Mouse (Mus musculus): ENCODE results near the gene Mei1. TPM values are rescaled to one million over a fixed set of nuclear protein-coding genes. Genes with fewer than 3 reads are reported as not detected.

Gene Mei1
- polyA plus RNA-seq, 1 experiment = 0.09 TPM

GRCm38 (mm10) chr15:82146770-82147610, 77.2 kb downstream of the Mei1 start, which contains the start of gene Srebf2:
Gene Srebf2, plus strand, starts transcription at chr15:82147181.
- under 1% methylated on average over 79 of the region's 79 CpGs for WGBS
- DNase-seq (ENCODE audit: low read depth, low spot score) = peak; percentile 97

DNA sequence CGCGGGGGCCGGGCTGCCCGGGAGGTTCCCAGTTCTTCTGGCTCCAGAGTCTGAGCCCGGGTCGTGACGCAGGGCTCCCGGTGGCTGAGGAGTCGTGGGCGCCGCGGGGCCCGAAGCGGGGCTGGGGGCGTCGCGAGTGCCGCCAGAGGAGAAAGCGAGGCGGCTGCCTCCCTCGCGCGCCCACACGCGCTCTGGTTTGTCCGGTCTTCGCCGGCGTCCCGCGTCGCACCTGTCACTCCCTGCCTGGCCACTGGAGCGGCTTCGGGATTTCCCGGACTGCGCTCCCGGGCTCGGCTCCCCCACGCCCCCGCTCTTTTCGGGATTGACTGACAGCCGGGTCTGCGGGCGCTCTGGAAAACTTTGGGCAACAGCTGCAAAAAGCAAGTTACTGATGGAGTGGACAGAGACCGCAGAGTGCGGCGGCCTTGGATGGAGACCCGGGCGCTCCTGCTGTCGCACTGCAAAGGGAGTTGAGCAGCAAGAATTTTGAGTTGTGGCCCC, 77.9 kb downstream of the Mei1 start:
- DNase-seq (ENCODE audit: low read depth, low spot score) = no peak
- 1% methylated on average over 50 of the region's 50 CpGs for WGBS

- WGBS = 9% methylated on average over 9 of the region's 9 CpGs
- DNase-seq (ENCODE audit: low read depth, low spot score) = no peak
These were observed 78.7 kb downstream of the Mei1 start for GRCm38 (mm10) chr15:82148510-82148911.

GRCm38 (mm10) chr15:82150042-82150441, 80.2 kb downstream of the Mei1 start:
- DNase-seq (ENCODE audit: low read depth, low spot score) = no peak

DNA sequence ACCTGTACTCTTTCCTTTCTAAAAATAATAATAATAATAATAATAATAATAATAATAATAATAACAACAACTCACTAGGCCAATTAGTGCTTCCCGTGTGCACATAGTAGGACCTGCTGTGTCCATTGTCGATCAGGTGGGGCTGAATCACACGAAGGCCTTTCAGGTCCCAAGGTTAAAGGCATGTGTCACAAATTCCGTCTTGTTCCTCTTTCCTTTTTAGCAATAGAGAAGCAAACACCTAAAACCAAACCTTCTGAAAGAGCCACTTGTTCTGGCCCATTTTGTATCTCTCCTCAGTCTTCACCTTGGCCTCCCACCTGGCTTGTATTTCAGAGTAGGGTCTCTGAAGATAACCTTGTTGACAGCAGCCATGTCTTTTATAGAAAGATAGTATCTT, 81.4 kb downstream of the Mei1 start:
- WGBS = 78% methylated on average over 4 of the region's 4 CpGs
- DNase-seq (ENCODE audit: low read depth, low spot score) = no peak

GRCm38 (mm10) chr15:82152022-82152421, 82.2 kb downstream of the Mei1 start:
- WGBS = 55% methylated on average over 12 of the region's 12 CpGs

DNA sequence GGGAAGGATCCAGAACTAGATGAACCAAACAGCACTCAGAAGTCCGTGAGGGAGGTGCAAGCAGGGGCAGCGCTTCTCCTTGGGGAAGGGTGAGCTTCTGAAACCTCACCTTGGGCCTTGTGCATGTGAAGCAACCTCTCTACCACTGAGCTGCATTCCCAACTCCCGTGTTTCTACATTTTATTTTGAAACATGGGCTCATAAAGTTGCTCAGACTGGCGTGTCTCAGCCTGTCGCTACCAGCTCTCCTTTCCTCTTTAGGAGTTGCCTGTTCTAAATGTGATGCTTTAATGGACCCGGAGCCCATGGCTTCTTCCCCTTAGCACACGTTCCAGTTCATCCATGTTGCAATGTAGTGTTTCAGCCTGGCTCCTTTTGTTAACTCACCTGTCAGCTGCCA, 82.6 kb downstream of the Mei1 start:
- no peak for DNase-seq (ENCODE audit: low read depth, low spot score)
- 59% methylated on average over 7 of the region's 7 CpGs for WGBS

More at GRCm38 (mm10) chr15:82152022-82152421, 82.2 kb downstream of the Mei1 start:
- no peak for DNase-seq (ENCODE audit: low read depth, low spot score)

DNA sequence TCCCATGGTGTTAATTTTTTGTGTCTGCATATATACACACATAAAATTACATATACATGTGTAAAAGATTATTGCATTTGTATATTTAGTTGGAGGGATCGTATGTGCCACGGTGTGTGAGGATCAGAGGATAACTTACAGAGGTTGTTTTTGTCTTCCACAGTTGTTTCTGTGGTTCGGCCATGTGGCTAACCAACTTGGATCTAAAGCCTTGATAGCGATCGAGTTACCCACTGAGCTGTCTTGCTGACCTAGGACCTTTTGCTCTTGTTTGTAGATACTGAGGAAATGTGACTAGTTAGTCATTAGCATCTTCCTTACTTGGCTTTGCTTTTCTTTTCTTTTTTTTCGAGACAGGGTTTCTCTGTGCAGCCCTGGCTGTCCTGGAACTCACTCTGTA, 86.5 kb downstream of the Mei1 start:
- DNase-seq (ENCODE audit: low read depth, low spot score) = no peak
- WGBS = 86% methylated on average over 6 of the region's 6 CpGs

DNA sequence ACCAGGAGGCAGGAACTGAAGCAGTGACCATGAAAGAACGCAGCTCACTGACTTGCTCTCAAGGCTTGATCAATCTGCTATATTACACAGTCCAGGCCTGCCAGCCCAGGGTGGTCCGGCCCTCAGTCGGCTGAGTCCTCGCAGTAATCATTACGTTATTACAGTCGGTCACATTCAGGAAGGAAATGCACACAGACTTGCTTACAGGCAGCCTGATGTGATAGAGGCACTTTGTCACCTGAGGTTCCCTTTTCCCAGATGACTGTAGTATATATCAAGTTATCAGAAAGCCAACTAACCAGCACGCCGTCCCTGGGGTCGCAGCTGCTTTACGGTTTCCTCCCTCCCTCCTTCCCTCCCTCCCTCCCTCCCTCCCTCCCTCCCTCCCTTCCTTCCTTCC, 87.1 kb downstream of the Mei1 start:
- DNase-seq (ENCODE audit: low read depth, low spot score) = no peak
- WGBS = 67% methylated on average over 10 of the region's 10 CpGs

DNA sequence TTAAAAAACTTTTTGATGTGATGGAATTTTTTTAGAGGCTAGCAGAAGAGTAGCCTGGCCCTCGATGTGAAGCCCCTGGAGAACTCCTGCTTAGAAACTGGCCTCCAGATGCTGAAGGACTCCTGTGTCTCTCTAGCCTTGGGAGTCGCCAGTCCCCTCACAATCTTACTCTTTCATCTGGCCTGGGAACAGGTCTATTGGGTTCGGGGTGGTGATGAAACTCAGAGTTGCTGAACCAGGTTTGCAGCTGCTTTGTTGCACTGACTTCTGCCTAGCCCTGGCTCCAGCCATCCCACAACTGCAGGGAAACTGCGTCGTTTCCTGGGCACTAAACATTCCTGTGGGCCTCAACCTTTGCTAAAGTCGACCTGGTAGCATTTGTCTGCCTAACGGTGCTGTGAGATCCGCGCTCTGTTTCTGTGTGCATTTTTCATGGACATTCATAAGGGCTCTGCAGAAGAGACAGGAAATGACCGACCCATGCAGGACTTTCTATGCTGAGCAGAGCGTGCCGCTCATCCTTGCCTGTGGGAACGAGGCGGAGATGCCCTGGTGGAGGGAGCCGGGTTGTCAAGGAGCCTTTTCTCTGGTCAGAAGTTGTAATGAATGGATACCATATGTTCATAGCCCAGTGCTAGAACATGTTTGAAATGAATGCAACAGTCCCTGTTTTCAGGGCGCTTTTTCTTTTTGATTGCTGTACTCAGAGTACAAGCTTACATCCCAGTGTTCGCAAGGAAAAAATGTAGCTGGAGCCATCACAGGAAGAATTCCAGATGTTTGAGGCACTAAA, 88.6 kb downstream of the Mei1 start:
- WGBS = 52% methylated on average over 17 of the region's 17 CpGs

DNA sequence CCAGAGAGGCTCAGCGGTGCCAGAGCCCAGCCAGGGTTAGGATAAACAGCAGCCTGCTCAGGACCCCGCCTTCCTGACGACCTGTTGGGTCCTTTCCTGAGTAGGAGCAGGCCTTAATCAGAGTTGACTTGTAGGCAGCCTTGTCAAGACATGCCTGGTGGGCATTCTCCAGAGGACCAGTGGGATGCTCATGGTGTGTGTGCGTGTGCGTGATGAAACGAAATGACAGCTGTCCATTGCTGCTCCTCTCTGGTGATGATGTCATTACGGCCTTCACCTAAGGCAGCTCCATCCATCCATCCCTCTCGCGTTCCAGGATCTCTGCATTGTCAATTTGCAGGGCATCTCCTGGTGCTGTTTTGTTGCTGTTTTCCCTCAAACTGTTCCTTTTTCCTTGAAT, 89.7 kb downstream of the Mei1 start:
- WGBS = 77% methylated on average over 9 of the region's 9 CpGs
- DNase-seq (ENCODE audit: low read depth, low spot score) = no peak

More for the DNA sequence above, 88.6 kb downstream of the Mei1 start:
- DNase-seq (ENCODE audit: low read depth, low spot score) = no peak

- 27% methylated on average over 11 of the region's 11 CpGs for WGBS
- no peak for DNase-seq (ENCODE audit: low read depth, low spot score)
These were observed 91.2 kb downstream of the Mei1 start for GRCm38 (mm10) chr15:82160731-82161640.

- DNase-seq (ENCODE audit: low read depth, low spot score) = no peak
- 60% methylated on average over 12 of the region's 12 CpGs for WGBS
These were observed 92.3 kb downstream of the Mei1 start for GRCm38 (mm10) chr15:82161965-82162600.

DNA sequence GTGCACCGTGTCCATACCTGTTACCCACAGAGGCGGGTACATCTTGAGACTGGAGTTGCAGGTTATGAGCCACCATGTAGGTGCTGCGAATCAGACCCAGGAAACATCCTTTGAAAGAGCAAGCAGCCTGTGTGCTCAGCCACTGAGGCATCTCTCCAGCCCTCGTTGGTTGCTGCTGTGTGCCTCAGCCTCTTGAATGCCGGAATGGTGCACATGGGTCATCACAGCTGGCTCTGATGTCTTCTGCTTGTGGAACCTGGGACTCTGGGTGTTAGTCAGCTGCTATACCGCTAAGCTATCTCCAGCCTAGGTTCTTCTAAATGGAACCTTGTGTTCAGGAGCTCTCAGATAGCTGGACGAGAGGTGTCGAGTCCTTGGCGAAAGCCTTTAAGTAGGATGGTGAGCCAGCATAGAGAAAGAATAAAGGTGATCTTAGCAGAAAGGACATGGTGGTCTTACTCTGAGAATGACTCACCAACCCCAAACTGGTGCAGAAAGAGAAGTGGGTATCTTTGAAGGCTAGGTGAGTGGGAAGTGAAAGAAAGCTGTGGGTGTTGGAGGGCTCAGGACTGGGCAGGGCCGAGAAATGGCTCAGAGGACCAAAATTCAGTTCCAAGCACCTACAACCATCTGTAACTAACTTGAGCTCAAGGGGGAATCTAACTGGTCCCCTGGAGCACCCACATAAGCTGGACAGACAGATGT, 93.7 kb downstream of the Mei1 start:
- 70% methylated on average over 10 of the region's 10 CpGs for WGBS
- no peak for DNase-seq (ENCODE audit: low read depth, low spot score)

DNA sequence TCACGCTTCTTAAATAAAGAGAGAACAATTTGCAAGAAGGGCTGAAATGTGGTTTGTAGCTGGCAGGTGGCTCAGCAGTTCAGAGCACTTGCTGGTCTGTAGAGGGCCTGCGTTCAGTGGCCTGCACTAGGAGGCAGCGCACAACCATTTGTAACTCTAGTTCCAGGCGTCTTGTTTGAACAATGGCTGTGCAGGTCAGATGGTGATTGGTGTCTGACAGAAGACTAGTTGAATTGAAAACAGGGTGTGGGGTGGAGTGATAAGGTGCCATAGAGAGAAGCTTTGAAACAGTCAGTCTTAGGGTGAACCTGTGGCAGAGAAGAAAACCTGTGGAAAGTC, 94.2 kb downstream of the Mei1 start:
- WGBS = 28% methylated on average over 4 of the region's 4 CpGs
- DNase-seq (ENCODE audit: low read depth, low spot score) = no peak

GRCm38 (mm10) chr15:82164496-82164895, 94.7 kb downstream of the Mei1 start:
- no peak for DNase-seq (ENCODE audit: low read depth, low spot score)
- 32% methylated on average over 7 of the region's 7 CpGs for WGBS

DNA sequence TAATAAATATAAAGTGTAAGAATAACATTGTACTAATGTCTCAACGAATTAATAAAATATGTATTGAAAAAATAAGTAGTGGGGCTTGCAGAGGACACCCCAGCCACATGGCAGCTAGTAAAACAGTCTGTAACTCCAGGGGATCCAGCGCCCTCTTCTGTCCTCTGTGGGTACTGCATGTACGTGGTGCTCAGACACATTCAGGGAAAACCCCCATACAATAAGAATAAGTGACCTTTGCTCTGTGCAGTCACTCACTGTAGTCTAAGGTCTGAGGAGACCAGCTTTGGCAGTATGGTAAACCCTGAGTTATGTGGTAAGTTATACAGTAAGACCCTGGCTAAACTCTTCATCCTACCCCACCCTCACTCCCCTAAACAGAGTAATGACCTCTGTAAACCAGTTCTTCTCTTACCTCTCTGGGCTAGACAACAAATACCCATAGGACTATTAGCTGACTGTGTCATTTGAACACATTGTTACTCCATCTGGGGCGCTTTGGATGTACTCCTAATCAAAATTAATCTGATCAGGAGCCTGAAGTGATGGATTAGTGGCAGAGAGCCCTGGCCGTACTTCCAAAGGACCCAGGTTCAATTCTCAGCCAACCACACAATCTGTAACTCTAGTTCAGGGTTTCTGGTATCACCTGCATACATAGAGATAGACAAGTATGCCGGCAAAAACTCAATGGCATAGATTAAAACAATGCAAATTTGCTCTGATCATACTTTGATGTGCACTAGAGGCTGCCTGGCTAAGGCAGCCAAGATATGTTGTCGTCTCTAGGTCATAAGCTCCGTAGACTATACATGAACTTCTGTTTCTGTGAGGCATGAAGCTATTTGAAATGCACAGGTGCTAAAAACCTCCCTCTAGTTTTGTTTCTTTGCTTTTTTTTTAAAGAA, 95.8 kb downstream of the Mei1 start:
- WGBS = 26% methylated on average over 8 of the region's 8 CpGs
- no peak for DNase-seq (ENCODE audit: low read depth, low spot score)
